Mouse (Mus musculus) cerebellum, adult 2 months (tissue): Measurements from ENCODE around the gene Nup133. TPM values are rescaled to one million over a fixed set of nuclear protein-coding genes. Genes with fewer than 3 reads are reported as not detected.

Experiments used
- DNase-seq, 2 experiments: peaks; one replicate each; pipeline ENCODE4 v3.0.0; 2021
- H3K27ac ChIP-seq: fragments of 200-500 bp; 2 replicates; pipeline ENCODE4 v1.5.1; 2012; ENCODE audit warnings: low read length, control low read depth, inconsistent platforms; ENCODE audit not compliant: insufficient read depth
- H3K27me3 ChIP-seq: fragments of 200-500 bp; 2 replicates; pipeline ENCODE4 v1.6.1; 2012; ENCODE audit warnings: inconsistent platforms, mild to moderate bottlenecking, low read length, moderate library complexity; ENCODE audit not compliant: control insufficient read depth, insufficient read depth
- H3K4me1 ChIP-seq: fragments of 200-500 bp; 2 replicates; pipeline ENCODE4 v1.6.1; 2011; ENCODE audit warnings: low read length; ENCODE audit not compliant: control insufficient read depth, insufficient read depth
- H3K4me3 ChIP-seq: fragments of 200-500 bp; replicated peaks from 2 replicates; pipeline ENCODE3; 2011; ENCODE audit warnings: mild to moderate bottlenecking, low read depth, low read length, control low read depth; ENCODE audit not compliant: insufficient read depth
- CTCF ChIP-seq: fragments of 200-500 bp; IDR thresholded peaks from 2 replicates; pipeline ENCODE4 v1.5.1; 2011; ENCODE audit warnings: low read depth, mild to moderate bottlenecking, control low read depth, low read length, moderate library complexity, borderline replicate concordance; ENCODE audit not compliant: insufficient read depth
- POLR2A ChIP-seq: fragments of 200-500 bp; IDR thresholded peaks from 2 replicates; pipeline ENCODE4 v1.6.1; 2011; ENCODE audit warnings: low read length, control low read depth, borderline replicate concordance; ENCODE audit not compliant: insufficient read depth
- WGBS: fragments of 180-500 bp; shearing (Covaris S2); methylation state at CpG from one replicate; pipeline ENCODE4 v1.1.7; 2018; 5-methylcytosine and 5-hydroxymethylcytosine counted together
- polyA plus RNA-seq: library from polyadenylated mRNA; depleted of rRNA; stranded (reverse); fragments of >200 nt; gene quantifications from 2 replicates; pipeline ENCODE4 v1.2.3, GENCODE M21; 2012

Nup133 gene
- polyA plus RNA-seq, 1 experiment: 21.8 TPM

DNA sequence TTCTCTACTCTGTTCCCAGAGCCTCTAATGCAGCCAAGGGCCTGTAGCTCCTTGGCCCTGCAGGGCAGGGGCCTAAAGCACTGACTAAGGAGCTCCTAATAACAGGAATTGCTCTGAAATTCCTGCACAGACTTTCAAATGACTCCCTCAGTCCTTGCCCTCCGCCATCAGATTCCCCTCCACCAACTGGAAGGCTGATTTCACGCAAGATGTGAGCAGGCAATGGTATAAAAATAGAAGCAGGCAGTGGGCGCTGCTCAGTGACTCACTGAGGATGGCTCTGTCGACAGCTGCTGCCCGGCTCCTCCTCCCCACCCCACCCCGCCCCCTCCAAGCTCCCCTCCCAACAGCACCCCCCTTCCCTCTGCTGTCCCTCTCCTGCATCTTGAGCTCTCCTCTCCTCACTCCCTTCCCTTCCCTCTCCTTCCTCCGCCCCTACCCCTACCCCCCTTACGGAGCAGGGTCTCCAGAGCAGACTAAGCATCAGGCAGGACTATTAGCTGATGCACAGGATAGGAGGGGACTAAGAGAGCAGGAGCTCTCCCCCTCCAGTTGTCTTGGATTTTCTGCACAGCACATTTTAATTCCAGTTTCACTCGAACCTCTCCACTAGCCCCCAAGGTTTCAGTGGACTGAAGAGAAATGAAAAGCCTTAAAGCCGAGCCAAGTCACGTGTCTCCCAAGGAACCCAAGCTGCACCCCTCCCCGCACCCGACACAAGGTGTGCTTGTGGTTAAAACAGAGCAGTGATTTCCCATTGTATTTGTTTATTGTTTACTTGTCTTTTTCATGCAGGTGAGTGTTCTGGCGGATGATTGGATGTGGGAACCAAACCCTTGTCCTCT is 64.1 kb downstream of the Nup133 start:
- no peak overlapping the region for H3K4me3 ChIP-seq
- 17% methylated on average over 13 of the region's 14 CpGs for WGBS

GRCm38 (mm10) chr8:123883094-123883493 is 66.0 kb downstream of the Nup133 start:
- Histone ChIP-seq H3K27ac (no peak overlapping the region), H3K4me3 (no peak overlapping the region), H3K4me1 (peaks cover 24% of the 10 kb centered on the region), H3K27me3 (no peaks in the 10 kb centered on the region)
- TF ChIP-seq CTCF: no peak
- no peak for TF ChIP-seq POLR2A
- DNase-seq: no peak
- WGBS: 61% methylated on average over 4 of the region's 4 CpGs

More for the DNA sequence above, 64.1 kb downstream of the Nup133 start:
- peak overlapping the region; percentile 25; the same call in 1 of the 2 replicates for H3K27ac ChIP-seq
- TF ChIP-seq POLR2A (no peak), CTCF (no peak)
- peak; percentile 49 to 73 for DNase-seq
- H3K4me1 ChIP-seq: peaks cover 24% of the 10 kb centered on the region
- no peaks in the 10 kb centered on the region for H3K27me3 ChIP-seq

DNA sequence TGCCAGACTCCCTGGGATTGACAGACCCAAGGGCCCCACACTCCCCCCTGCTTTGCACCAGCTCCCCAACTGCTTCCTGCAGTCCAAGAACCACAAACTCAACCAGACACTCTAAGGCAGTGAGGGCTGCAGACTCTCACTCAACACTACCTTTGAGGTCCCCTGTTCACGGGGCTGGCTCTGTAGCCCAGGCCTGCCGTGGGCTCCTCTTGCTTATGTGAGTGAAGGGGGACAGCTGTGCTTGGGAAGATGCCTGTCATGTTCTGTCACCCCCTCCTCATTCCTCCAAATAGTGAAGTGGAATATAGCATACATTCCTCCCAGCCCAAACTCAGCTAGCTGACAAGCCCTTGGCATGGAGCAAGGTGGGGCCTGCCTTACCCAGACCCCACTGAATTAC is 66.7 kb downstream of the Nup133 start:
- H3K27ac ChIP-seq: no peak overlapping the region
- TF ChIP-seq POLR2A (no peak), CTCF (no peak)
- no peaks in the 10 kb centered on the region for H3K27me3 ChIP-seq
- peaks cover 24% of the 10 kb centered on the region for H3K4me1 ChIP-seq
- DNase-seq: no peak
- WGBS: 89% methylated on average over 2 of the region's 2 CpGs
- no peak overlapping the region for H3K4me3 ChIP-seq

- Histone ChIP-seq H3K4me1 (peaks cover 24% of the 10 kb centered on the region), H3K27me3 (no peaks in the 10 kb centered on the region), H3K4me3 (no peak overlapping the region), H3K27ac (no peak overlapping the region)
- no peak for DNase-seq
- TF ChIP-seq CTCF: no peak
- no peak for TF ChIP-seq POLR2A
- WGBS: 66% methylated on average over 4 of the region's 4 CpGs
Observed at GRCm38 (mm10) chr8:123880821-123881350, 68.2 kb downstream of the Nup133 start.

GRCm38 (mm10) chr8:123880271-123880670 is 68.8 kb downstream of the Nup133 start:
- WGBS: 75% methylated on average over 10 of the region's 10 CpGs
- H3K4me1 ChIP-seq: peaks cover 22% of the 10 kb centered on the region
- no peak for DNase-seq
- TF ChIP-seq POLR2A (no peak), CTCF (no peak)
- no peak overlapping the region for H3K27ac ChIP-seq
- H3K27me3 ChIP-seq: no peaks in the 10 kb centered on the region
- H3K4me3 ChIP-seq: no peak overlapping the region

- no peak overlapping the region for H3K27ac ChIP-seq
- no peak overlapping the region for H3K4me3 ChIP-seq
- no peak for TF ChIP-seq CTCF
- TF ChIP-seq POLR2A: no peak
- DNase-seq: no peak
- H3K27me3 ChIP-seq: no peaks in the 10 kb centered on the region
- H3K4me1 ChIP-seq: no peaks in the 10 kb centered on the region
- WGBS: 72% methylated on average over 2 of the region's 2 CpGs
Observed at GRCm38 (mm10) chr8:123877865-123878264, 71.2 kb downstream of the Nup133 start.

- H3K27ac ChIP-seq: no peak overlapping the region
- H3K27me3 ChIP-seq: no peaks in the 10 kb centered on the region
- no peaks in the 10 kb centered on the region for H3K4me1 ChIP-seq
- no peak for TF ChIP-seq CTCF
- TF ChIP-seq POLR2A: no peak
- DNase-seq: no peak
- 79% methylated on average over 11 of the region's 11 CpGs for WGBS
- no peak overlapping the region for H3K4me3 ChIP-seq
Observed at GRCm38 (mm10) chr8:123874324-123874723, 74.7 kb downstream of the Nup133 start.

DNA sequence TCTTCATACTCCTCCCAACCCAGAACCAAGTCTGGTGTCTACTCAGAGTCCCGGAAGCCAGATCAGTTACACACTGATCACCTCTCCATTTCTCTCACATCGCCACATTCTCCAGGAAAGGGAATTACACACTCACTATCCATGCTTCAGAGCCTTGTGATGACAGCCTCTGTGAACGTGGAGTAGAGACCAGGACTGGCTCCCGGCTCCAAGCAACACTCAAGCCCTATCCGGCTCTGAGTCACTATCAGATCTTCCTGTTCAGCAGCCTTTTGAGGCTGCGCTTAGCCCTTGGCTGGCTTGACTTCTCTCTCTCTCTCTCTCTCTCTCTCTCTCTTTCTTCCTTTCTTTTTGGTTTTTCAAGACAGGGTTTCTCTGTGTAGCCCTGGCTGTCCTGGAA is 75.7 kb downstream of the Nup133 start:
- TF ChIP-seq CTCF (no peak), POLR2A (no peak)
- no peaks in the 10 kb centered on the region for H3K4me1 ChIP-seq
- no peaks in the 10 kb centered on the region for H3K27me3 ChIP-seq
- no peak overlapping the region for H3K4me3 ChIP-seq
- 86% methylated on average over 6 of the region's 6 CpGs for WGBS
- DNase-seq: no peak
- H3K27ac ChIP-seq: no peak overlapping the region
